In the genomic region with DNA sequence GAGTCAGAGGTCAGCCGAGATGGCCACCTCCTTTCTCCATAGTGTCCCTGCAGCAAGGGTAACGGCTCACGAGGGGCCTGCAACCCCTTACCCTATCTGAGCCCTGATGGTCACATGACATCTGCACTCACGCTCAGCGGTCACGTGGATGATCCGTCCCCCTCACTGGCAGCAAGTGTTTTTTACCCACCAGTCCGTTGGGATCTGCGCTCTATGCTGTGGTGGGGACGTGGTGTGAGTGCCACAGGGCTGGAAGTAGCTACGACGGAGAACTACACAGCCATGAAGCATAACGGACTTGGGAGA, we compare ENCODE assay signal across 10 mouse cellular contexts. TPM values are rescaled to one million over a fixed set of nuclear protein-coding genes. Genes with fewer than 3 reads are reported as not detected.
DNase-seq lines count a peak whose midpoint lies in the region; ATAC-seq and TF ChIP-seq lines count a peak whose summit lies in the region.
"Had no signal": no experiment of that assay in that cellular context is flagged by ENCODE, and none has a peak within 500 bp of the region (broad histone marks: within the 10 kb centered on the region; RNA-seq: fewer than 3 reads in every experiment).

No protein-coding gene starts in this region.

- peak overlapping the region; percentile 56; the same call in 1 of the 2 replicates for H3K4me2 ChIP-seq in lung, embryonic 14.5 days
- H3K4me2 ChIP-seq in heart, postnatal 0 days (ENCODE audit: low read depth, low read length) = no peak overlapping the region
- no peak overlapping the region for H3K4me2 ChIP-seq in neural tube, embryonic 15.5 days

- no peak for TF ChIP-seq EP300 in heart, postnatal 0 days (IDR thresholded peaks at IDR 0.05; ENCODE audit: low read depth)

- 29% methylated on average over 13 of the region's 13 CpGs for WGBS in heart, embryonic 10.5 days
- 58% methylated on average over 13 of the region's 13 CpGs for WGBS in lung, embryonic 14.5 days
- WGBS in heart, postnatal 0 days = 59% methylated on average over 13 of the region's 13 CpGs
- WGBS in neural tube, embryonic 15.5 days = 44% methylated on average over 13 of the region's 13 CpGs

- DNase-seq in heart, embryonic 10.5 days (ENCODE audit: low spot score) = no peak
- no peak for DNase-seq in heart, postnatal 10 days
- no peak for DNase-seq in lung, embryonic 14.5 days
- no peak for DNase-seq in lung, postnatal 10 days
- DNase-seq in heart, postnatal 0 days (ENCODE audit: low spot score) = no peak
- no peak for DNase-seq in layer of hippocampus, postnatal 36 days
- DNase-seq: forebrain, postnatal 0 days had no signal

- H3K36me3 ChIP-seq in heart, embryonic 10.5 days = peaks cover 28% of the 10 kb centered on the region
- peaks cover 72% of the 10 kb centered on the region for H3K36me3 ChIP-seq in lung, embryonic 14.5 days (ENCODE audit: insufficient read depth)
- H3K36me3 ChIP-seq in heart, postnatal 0 days (replicated peaks; ENCODE audit: control insufficient read depth, insufficient read depth, low read length) = peaks cover 46% of the 10 kb centered on the region
- peaks cover 42% of the 10 kb centered on the region for H3K36me3 ChIP-seq in neural tube, embryonic 15.5 days

- intact Hi-C loops in heart, postnatal 10 days (cut with DNase I) = no loop called here

- no peak for TF ChIP-seq CTCF in lung, embryonic 14.5 days (IDR thresholded peaks at IDR 0.05; ENCODE audit: low read depth)
- TF ChIP-seq CTCF in heart, postnatal 0 days (IDR thresholded peaks at IDR 0.05; ENCODE audit: low read depth) = no peak

- no peak for ATAC-seq in lung, embryonic 14.5 days (ENCODE audit: insufficient read depth)
- ATAC-seq in heart, postnatal 0 days (ENCODE audit: insufficient read depth, low read depth) = no peak
- no peak for ATAC-seq in neural tube, embryonic 15.5 days (ENCODE audit: low FRiP score)
- no peak for ATAC-seq in monocyte, adult 5-6 weeks (replicated peaks; ENCODE audit: insufficient number of reproducible peaks, low FRiP score, low TSS enrichment, poor library complexity, severe bottlenecking)

- no peaks in the 10 kb centered on the region for H3K9me3 ChIP-seq in heart, embryonic 10.5 days
- H3K9me3 ChIP-seq in lung, embryonic 14.5 days (ENCODE audit: low read depth, low read length) = no peaks in the 10 kb centered on the region
- H3K9me3 ChIP-seq in heart, postnatal 0 days (replicated peaks; ENCODE audit: control insufficient read depth, low read length) = no peaks in the 10 kb centered on the region
- H3K9me3 ChIP-seq in neural tube, embryonic 15.5 days (replicated peaks) = no peaks in the 10 kb centered on the region

- peaks cover 92% of the 10 kb centered on the region for H3K4me1 ChIP-seq in heart, embryonic 10.5 days
- peaks cover 44% of the 10 kb centered on the region for H3K4me1 ChIP-seq in lung, embryonic 14.5 days (ENCODE audit: insufficient read depth)
- H3K4me1 ChIP-seq in heart, postnatal 0 days (ENCODE audit: control insufficient read depth, insufficient read depth) = peaks cover 51% of the 10 kb centered on the region
- H3K4me1 ChIP-seq in neural tube, embryonic 15.5 days = peaks cover 65% of the 10 kb centered on the region

- H3K27ac ChIP-seq in heart, embryonic 10.5 days = peak overlapping the region; percentile 86
- H3K27ac ChIP-seq in lung, embryonic 14.5 days (ENCODE audit: low read depth) = peak overlapping the region; percentile 46; the same call in 1 of the 2 replicates
- H3K27ac ChIP-seq in heart, postnatal 0 days (ENCODE audit: low read depth) = peak overlapping the region; percentile 97
- 0 out of 2 replicates have a peak overlapping the region, but pooled peaks have one; percentile 23 for H3K27ac ChIP-seq in neural tube, embryonic 15.5 days (replicated peaks)

- no peak overlapping the region for H3K9ac ChIP-seq in lung, embryonic 14.5 days
- no peak overlapping the region for H3K9ac ChIP-seq in heart, postnatal 0 days (replicated peaks; ENCODE audit: low read depth, low read length)
- no peak overlapping the region for H3K9ac ChIP-seq in neural tube, embryonic 15.5 days (replicated peaks)
- H3K9ac ChIP-seq: forebrain, postnatal 0 days had no signal

- peak overlapping the region; percentile 54; the same call in 1 of the 2 replicates for H3K4me3 ChIP-seq in heart, embryonic 10.5 days
- no peak overlapping the region for H3K4me3 ChIP-seq in lung, embryonic 14.5 days (ENCODE audit: low read depth, low read length)
- H3K4me3 ChIP-seq in heart, postnatal 0 days (ENCODE audit: low read depth, low read length) = no peak overlapping the region
- H3K4me3 ChIP-seq in neural tube, embryonic 15.5 days (replicated peaks) = no peak overlapping the region

- peaks cover 54% of the 10 kb centered on the region for H3K27me3 ChIP-seq in heart, embryonic 10.5 days (ENCODE audit: insufficient read depth, poor library complexity, severe bottlenecking)
- no peaks in the 10 kb centered on the region for H3K27me3 ChIP-seq in lung, embryonic 14.5 days (ENCODE audit: insufficient read depth, low read length)
- H3K27me3 ChIP-seq in heart, postnatal 0 days (ENCODE audit: control insufficient read depth, insufficient read depth, low read length) = no peaks in the 10 kb centered on the region
- H3K27me3 ChIP-seq in neural tube, embryonic 15.5 days (replicated peaks) = peaks cover 11% of the 10 kb centered on the region

RNA-seq across cellular contexts. Expression of gene Smim24, which starts 15.5 kb away (rescaled TPM):
- polyA plus RNA-seq in heart, embryonic 10.5 days (2016; fragmentation: Nextera tagmentation; extraction: Ambion mirVana) = 3.4 and 4.0 TPM in 2 replicates
- total RNA-seq in heart, postnatal 10 days (2021) = 1 to 10 TPM; 1.3 to 2.2 TPM
- 2.8 and 3.3 TPM in 2 replicates for polyA plus RNA-seq in lung, embryonic 14.5 days (2014; fragmentation: Nextera tagmentation; extraction: Ambion mirVana)
- total RNA-seq in heart, postnatal 0 days (2014; rRNA removed; ENCODE audit: low replicate concordance) = 6.6 and 7.8 TPM in 2 replicates
- 3.3 and 3.8 TPM in 2 replicates for polyA plus RNA-seq in heart, postnatal 0 days (2015; fragmentation: Nextera tagmentation; extraction: Ambion mirVana)
- polyA plus RNA-seq in neural tube, embryonic 15.5 days (2015; fragmentation: Nextera tagmentation; extraction: Ambion mirVana) = 2.5 and 9.3 TPM in 2 replicates
- total RNA-seq in layer of hippocampus, postnatal 36 days (2021) = 1 to 10 TPM; 1.6 to 1.7 TPM
- 3.9 to 7.9 TPM (median 6.3 TPM) in 3 replicates for total RNA-seq in monocyte, adult 5-6 weeks (2017)

RNA-seq across cellular contexts. Expression of gene Gm48552, which starts 19.6 kb away (rescaled TPM):
- 1.1 and 1.7 TPM in 2 replicates for polyA plus RNA-seq in heart, embryonic 10.5 days (2016; fragmentation: Nextera tagmentation; extraction: Ambion mirVana)
- under 1 TPM; 0.77 to 0.98 TPM for total RNA-seq in heart, postnatal 10 days (2021)
- polyA plus RNA-seq in lung, embryonic 14.5 days (2014; fragmentation: Nextera tagmentation; extraction: Ambion mirVana) = 1.3 and 1.4 TPM in 2 replicates
- total RNA-seq in heart, postnatal 0 days (2014; rRNA removed; ENCODE audit: low replicate concordance) = not detected in 2 replicates
- 0.45 and 0.70 TPM in 2 replicates for polyA plus RNA-seq in heart, postnatal 0 days (2015; fragmentation: Nextera tagmentation; extraction: Ambion mirVana)
- polyA plus RNA-seq in neural tube, embryonic 15.5 days (2015; fragmentation: Nextera tagmentation; extraction: Ambion mirVana) = 3.4 and 3.6 TPM in 2 replicates
- total RNA-seq in layer of hippocampus, postnatal 36 days (2021) = 1 to 10 TPM; 4.5 to 7.1 TPM
- total RNA-seq in monocyte, adult 5-6 weeks (2017) = not detected in 3 replicates
- total RNA-seq: common myeloid progenitor, adult 5-6 weeks had no signal

RNA-seq across cellular contexts. Expression of gene Gm48551, which starts 24.1 kb away (rescaled TPM):
- polyA plus RNA-seq in heart, embryonic 10.5 days (2016; fragmentation: Nextera tagmentation; extraction: Ambion mirVana) = 2.2 and 3.1 TPM in 2 replicates
- under 1 TPM; 0.74 to 0.87 TPM for total RNA-seq in heart, postnatal 10 days (2021)
- polyA plus RNA-seq in lung, embryonic 14.5 days (2014; fragmentation: Nextera tagmentation; extraction: Ambion mirVana) = 2.8 and 3.8 TPM in 2 replicates
- total RNA-seq in heart, postnatal 0 days (2014; rRNA removed; ENCODE audit: low replicate concordance) = 0.11 TPM in 1 of 2 replicates, not detected in the other
- polyA plus RNA-seq in heart, postnatal 0 days (2015; fragmentation: Nextera tagmentation; extraction: Ambion mirVana) = 0.43 and 1.1 TPM in 2 replicates
- polyA plus RNA-seq in neural tube, embryonic 15.5 days (2015; fragmentation: Nextera tagmentation; extraction: Ambion mirVana) = 5.7 and 7.2 TPM in 2 replicates
- 1 to 10 TPM; 4.0 to 6.6 TPM for total RNA-seq in layer of hippocampus, postnatal 36 days (2021)
- 2.3 to 3.7 TPM in 2 of 3 replicates, not detected in the other for total RNA-seq in monocyte, adult 5-6 weeks (2017)

RNA-seq across cellular contexts. Expression of gene Dohh, which starts 24.1 kb away (rescaled TPM):
- polyA plus RNA-seq in heart, embryonic 10.5 days (2016; fragmentation: Nextera tagmentation; extraction: Ambion mirVana) = 100 and 105 TPM in 2 replicates
- total RNA-seq in heart, postnatal 10 days (2021) = 10 to 100 TPM; 53.2 to 57.5 TPM
- polyA plus RNA-seq in lung, embryonic 14.5 days (2014; fragmentation: Nextera tagmentation; extraction: Ambion mirVana) = 57.5 and 67.0 TPM in 2 replicates
- 123 and 139 TPM in 2 replicates for total RNA-seq in heart, postnatal 0 days (2014; rRNA removed; ENCODE audit: low replicate concordance)
- 75.2 and 77.6 TPM in 2 replicates for polyA plus RNA-seq in heart, postnatal 0 days (2015; fragmentation: Nextera tagmentation; extraction: Ambion mirVana)
- 101 TPM in 2 replicates for polyA plus RNA-seq in neural tube, embryonic 15.5 days (2015; fragmentation: Nextera tagmentation; extraction: Ambion mirVana)
- 10 to 100 TPM; 72.5 to 76.9 TPM for total RNA-seq in layer of hippocampus, postnatal 36 days (2021)
- total RNA-seq in monocyte, adult 5-6 weeks (2017) = 18.6 to 22.3 TPM (median 20.9 TPM) in 3 replicates

RNA-seq across cellular contexts. Expression of gene Fzr1, which starts 30.1 kb away (rescaled TPM):
- polyA plus RNA-seq in heart, embryonic 10.5 days (2016; fragmentation: Nextera tagmentation; extraction: Ambion mirVana) = 105 and 117 TPM in 2 replicates
- 10 to 100 TPM; 39.7 to 41.2 TPM for total RNA-seq in heart, postnatal 10 days (2021)
- 109 and 116 TPM in 2 replicates for polyA plus RNA-seq in lung, embryonic 14.5 days (2014; fragmentation: Nextera tagmentation; extraction: Ambion mirVana)
- 47.6 and 53.9 TPM in 2 replicates for total RNA-seq in heart, postnatal 0 days (2014; rRNA removed; ENCODE audit: low replicate concordance)
- polyA plus RNA-seq in heart, postnatal 0 days (2015; fragmentation: Nextera tagmentation; extraction: Ambion mirVana) = 45.8 and 48.4 TPM in 2 replicates
- polyA plus RNA-seq in neural tube, embryonic 15.5 days (2015; fragmentation: Nextera tagmentation; extraction: Ambion mirVana) = 132 and 146 TPM in 2 replicates
- 10 to 100 TPM; 61.5 to 68.9 TPM for total RNA-seq in layer of hippocampus, postnatal 36 days (2021)
- 8.2 to 12.9 TPM (median 11.7 TPM) in 3 replicates for total RNA-seq in monocyte, adult 5-6 weeks (2017)

Comparison
In these comparisons a context has a peak if more than half of its experiments do, and no peak if none do; other contexts are left out.
1. H3K27ac ChIP-seq: peak in every context shown above with its lines; median percentile 97 in heart, postnatal 0 days; 86 in heart, embryonic 10.5 days; 46 in lung, embryonic 14.5 days; 23 in neural tube, embryonic 15.5 days.